Mouse (Mus musculus): ENCODE results near the gene Sspo.
A peak's percentile ranks its signal among the peaks of the same experiment; 100 is the strongest.
"Not testable (repeated sequence)": the region's sequence is repeated elsewhere in the genome, so short reads cannot be mapped to it uniquely, and the experiment has no call there.

Sspo gene

DNA sequence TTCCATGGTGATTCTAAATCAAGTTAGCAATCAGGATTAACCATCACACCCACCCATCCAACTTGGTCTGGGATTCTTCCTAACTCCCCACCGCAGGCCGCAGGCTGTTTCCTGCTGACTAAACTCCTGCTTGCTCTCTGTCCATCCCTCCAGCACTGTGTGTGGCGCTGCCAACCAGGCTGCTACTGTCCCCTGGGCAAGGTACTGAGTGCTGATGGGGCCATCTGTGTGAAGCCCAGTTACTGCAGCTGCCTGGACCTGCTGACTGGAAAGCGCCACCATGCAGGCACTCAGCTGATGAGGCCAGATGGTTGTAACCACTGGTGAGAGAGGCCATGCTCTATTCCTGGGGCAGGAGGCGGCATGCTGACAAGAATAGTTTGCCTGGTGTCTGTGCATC, 34.5 kb downstream of the Sspo start:
- DNase-seq (ENCODE audit: extremely low read depth, low read depth, low spot score) = no peak

GRCm38 (mm10) chr6:48487747-48488725, 40.0 kb downstream of the Sspo start:
- DNase-seq (ENCODE audit: extremely low read depth, low read depth, low spot score) = no peak

DNA sequence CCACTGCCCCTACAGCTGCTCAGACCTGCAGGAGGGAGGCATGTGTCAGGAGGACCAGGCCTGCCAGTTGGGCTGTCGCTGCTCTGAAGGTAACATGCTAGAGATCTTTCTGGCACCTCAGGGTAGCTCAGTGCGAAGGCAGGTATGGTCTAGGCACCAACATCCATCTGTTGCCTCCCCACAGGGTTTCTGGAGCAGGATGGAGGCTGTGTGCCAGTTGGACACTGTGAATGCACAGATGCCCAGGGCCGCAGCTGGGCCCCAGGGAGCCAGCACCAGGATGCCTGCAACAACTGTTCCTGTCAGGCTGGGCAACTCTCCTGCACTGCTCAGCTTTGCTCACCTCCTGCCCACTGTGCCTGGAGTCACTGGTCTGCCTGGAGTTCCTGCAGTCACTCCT, 41.7 kb downstream of the Sspo start:
- no peak for DNase-seq (ENCODE audit: extremely low read depth, low read depth, low spot score)

DNA sequence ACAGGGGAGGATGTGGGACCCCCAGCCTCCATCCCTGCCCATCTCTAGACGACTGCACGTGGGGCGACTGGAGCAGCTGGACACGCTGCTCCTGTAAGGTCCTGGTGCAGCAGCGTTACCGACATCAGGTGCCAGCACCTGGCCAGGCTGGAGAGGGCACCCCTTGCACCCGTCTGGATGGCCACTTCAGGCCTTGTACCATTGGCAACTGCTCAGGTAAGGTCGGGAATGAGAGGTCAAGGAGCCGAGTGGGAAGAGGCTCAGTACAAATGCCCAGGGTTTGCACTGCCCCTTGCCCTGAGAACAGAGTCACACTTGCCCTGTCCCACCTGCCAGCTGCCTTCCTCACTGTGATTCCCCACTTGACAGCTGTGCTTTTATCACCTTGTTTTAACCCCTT, 43.3 kb downstream of the Sspo start:
- no peak for DNase-seq (ENCODE audit: extremely low read depth, low read depth, low spot score)

DNA sequence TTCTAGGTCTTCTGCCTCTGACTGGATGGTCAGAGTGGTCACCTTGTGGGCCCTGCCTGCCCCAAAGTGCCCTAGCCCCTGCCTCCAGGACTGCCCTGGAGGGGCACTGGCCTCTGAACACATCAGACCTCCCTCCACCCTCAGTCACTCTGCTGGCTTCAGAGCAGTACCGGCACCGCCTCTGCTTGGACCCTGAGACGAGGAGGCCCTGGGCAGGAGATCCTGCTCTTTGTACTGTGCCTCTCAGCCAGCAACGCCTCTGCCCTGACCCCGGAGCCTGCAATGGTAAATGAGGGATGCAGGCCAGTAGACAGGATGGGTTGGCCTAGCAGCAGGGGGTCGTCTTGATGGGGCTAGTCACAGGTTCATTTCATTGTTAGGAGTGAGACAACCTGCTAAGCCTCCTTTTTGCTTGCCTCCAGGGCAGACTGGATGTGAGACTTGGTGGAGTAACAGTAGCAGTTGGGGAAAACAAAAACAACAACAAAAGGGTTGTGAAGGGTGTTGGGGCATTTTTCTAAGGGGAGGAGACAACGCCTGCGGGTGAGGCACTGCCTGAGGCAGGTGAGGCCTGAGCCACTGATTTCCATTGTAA, 45.2 kb downstream of the Sspo start:
- DNase-seq (ENCODE audit: extremely low read depth, low read depth, low spot score) = no peak

DNA sequence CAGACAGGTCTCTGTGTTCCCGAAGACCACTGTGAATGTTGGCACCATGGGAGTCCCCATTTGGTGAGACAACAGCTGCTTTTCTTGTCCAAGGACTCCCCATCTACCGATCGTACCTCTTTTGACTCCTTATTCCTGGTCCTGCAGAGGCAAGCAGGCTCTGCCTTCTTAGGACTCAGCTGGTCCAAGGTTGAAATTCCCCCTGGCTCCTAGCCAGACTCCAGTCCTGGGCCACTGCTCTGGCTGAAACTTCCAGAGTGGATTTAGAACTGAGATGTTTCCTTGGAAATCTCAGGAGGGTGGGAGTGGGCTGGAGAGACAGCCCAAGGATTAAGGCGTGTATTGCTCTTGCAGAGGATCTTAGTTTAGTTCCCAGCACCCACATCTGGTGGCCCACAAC, 49.5 kb downstream of the Sspo start:
- no peak for DNase-seq (ENCODE audit: extremely low read depth, low read depth, low spot score)

GRCm38 (mm10) chr6:48503847-48504240, 55.8 kb downstream of the Sspo start:
- DNase-seq (ENCODE audit: extremely low read depth, low read depth, low spot score) = no peak

DNA sequence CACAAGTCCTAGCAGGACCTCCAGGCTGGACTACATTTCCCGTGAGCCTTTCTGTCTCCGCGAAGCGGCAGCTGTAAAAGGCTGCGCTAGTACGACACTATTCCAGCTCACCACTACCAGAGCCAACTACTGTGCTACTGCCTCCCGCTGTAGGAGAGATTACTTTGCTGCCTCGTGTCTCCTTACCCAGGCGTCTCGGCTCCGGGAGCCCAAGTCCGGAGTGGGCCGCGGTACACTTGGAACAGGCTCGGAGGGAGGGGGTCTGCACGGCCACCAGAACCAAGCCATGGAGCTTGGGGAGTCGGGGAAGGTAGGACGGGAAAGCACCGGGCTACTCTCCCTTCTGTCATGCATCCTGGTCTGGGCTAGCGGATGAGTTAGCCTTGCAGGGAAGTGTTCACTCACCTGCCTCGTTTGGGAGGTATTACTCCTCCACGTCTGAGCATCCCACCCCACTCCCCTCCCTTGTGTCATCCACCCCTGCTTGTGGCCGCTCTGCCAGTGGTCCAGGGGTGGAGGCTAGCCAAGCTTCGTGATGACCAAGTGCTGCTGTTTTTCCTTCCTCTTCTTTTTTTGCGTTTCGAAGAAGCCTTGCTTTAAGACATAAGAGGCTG, 56.3 kb downstream of the Sspo start:
- DNase-seq (ENCODE audit: extremely low read depth, low read depth, low spot score) = peak; percentile 26

DNA sequence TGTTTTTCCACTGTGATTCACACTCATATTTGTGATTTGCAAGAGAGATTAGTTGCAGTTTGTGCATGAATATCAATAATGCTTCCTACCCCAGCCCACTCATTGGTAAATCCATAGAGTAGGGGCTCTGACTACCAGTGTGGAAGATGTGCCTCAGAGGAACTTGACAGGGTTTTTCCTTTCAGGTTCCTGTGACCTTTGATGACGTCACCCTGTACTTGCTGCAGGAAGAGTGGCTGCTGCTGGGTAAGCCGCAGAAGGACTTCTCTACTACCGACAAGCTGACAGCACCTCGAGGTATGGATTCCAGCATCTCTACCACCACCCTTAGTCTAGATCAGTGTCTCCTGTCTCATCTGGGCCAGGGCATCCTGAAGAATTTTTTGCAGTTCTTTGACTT, 60.1 kb downstream of the Sspo start:
- DNase-seq (ENCODE audit: extremely low read depth, low read depth, low spot score) = no peak

DNA sequence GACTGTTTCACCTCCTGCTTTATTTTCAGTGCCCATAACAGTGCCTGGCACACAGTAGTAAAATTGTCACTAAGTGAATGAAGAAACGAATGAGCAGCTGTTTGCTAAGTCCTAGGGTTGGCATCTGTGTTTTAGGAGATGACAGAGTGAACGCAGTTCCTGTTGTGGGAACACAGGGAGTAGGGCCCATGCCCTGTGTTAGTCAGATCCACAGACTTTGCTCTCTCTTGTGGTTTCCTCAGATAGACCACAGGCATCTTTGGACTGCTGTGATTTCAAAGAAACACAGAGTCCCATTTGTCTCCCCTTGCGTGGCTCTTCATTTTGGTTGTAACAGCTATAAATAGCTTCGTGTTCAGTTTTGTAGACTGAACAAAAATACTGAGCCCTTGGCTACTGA, 62.4 kb downstream of the Sspo start:
- no peak for DNase-seq (ENCODE audit: extremely low read depth, low read depth, low spot score)

DNA sequence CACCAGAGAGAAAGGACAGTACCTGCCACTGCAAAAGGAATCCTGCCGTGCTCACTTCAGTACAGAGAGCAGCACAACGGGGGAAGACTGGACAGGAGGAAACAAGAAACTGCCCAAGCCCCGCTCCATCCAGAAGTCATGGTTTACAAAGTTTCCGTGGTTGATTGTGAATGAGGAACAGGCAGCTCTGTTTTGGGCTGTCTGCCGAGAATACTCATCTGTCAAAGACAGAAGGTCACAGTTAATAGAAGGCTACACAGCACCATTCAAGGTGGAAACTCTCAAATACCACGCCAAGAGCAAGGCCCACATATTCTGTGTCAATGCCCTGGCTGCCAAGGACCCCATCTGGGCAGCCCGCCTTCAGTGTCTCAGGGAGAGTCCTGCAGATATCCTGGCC, 63.8 kb downstream of the Sspo start:
- no peak for DNase-seq (ENCODE audit: extremely low read depth, low read depth, low spot score)

- DNase-seq (ENCODE audit: extremely low read depth, low read depth, low spot score) = not testable (repeated sequence)
These were observed 76.9 kb downstream of the Sspo start for GRCm38 (mm10) chr6:48524882-48525281.

GRCm38 (mm10) chr6:48527901-48528300, 79.9 kb downstream of the Sspo start:
- no peak for DNase-seq (ENCODE audit: extremely low read depth, low read depth, low spot score)

DNA sequence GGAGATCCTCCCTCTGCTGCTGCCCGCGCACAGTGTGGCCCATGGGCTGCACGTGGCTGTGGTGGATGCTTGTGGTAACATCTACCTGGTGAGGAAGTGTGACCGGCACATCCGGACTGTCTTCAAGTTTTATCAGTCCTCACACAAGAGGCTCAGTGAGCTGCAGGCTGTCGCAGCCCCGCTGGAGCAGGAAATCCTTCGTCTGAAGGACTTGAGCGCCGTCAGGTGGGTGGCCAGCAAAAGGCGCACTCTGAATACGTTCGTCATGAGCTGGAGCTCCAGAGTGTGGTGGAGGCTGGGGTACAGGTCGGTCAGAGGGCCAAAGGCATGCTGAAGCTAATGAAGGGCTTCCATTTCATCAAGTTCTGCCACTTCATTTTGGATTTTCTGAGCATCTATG, 81.2 kb downstream of the Sspo start:
- no peak for DNase-seq (ENCODE audit: extremely low read depth, low read depth, low spot score)

GRCm38 (mm10) chr6:48529871-48530440, 81.9 kb downstream of the Sspo start:
- DNase-seq (ENCODE audit: extremely low read depth, low read depth, low spot score) = no peak

DNA sequence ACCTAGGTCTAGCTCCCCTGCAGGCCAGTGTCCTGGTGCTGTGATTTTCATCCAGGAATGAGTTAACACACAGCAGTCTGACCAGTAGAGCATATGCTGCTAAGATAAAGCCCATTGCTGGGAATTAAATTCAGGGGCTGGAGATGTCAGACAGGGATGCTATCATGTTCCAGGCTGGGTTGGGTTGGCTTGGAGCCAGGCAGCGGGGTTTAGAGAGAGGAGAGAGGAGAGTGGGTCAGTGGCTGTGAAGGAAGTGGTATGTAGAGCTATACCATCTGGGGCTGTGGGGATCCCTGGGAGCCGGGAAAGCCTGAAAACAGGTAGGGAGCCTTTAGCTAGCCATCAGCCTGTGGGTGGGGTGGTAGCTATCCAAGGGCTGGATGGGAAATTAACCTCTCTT, 82.8 kb downstream of the Sspo start:
- no peak for DNase-seq (ENCODE audit: extremely low read depth, low read depth, low spot score)

GRCm38 (mm10) chr6:48533475-48533874, 85.4 kb downstream of the Sspo start:
- DNase-seq (ENCODE audit: extremely low read depth, low read depth, low spot score) = no peak

DNA sequence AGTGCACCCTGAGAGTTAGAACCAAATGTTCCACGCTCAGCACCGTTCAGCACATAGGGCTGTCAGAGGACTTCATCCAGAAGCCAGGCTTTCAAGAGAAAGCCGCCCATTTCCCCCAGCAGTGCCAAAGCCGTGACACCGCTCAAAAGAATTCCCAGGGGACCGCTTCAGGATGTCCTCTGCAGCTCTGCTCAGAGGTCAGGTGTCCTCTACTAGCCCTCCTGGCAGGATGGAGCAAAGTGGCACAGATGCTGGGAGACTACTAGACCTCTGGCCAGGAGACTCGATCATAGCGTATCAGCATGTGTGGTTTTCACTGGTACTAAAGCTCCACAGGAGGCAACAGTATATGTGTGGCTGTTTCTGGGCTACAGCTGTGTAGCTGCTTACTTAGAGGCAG, 86.9 kb downstream of the Sspo start:
- DNase-seq (ENCODE audit: extremely low read depth, low read depth, low spot score) = no peak

GRCm38 (mm10) chr6:48536091-48536490, 88.1 kb downstream of the Sspo start:
- no peak for DNase-seq (ENCODE audit: extremely low read depth, low read depth, low spot score)

GRCm38 (mm10) chr6:48537105-48537954, 89.3 kb downstream of the Sspo start, which contains the start of gene Atp6v0e2:
TSS of gene Atp6v0e2 (plus strand) at chr6:48537615.
- DNase-seq (ENCODE audit: extremely low read depth, low read depth, low spot score) = no peak
